Mouse (Mus musculus): Measurements from ENCODE around the gene Rgmb. TPM values are rescaled to one million over a fixed set of nuclear protein-coding genes. Genes with fewer than 3 reads are reported as not detected.
A peak's percentile ranks its signal among the peaks of the same experiment; 100 is the strongest.

Gene Rgmb
- polyA plus RNA-seq, 1 experiment = 13.8 TPM

DNA sequence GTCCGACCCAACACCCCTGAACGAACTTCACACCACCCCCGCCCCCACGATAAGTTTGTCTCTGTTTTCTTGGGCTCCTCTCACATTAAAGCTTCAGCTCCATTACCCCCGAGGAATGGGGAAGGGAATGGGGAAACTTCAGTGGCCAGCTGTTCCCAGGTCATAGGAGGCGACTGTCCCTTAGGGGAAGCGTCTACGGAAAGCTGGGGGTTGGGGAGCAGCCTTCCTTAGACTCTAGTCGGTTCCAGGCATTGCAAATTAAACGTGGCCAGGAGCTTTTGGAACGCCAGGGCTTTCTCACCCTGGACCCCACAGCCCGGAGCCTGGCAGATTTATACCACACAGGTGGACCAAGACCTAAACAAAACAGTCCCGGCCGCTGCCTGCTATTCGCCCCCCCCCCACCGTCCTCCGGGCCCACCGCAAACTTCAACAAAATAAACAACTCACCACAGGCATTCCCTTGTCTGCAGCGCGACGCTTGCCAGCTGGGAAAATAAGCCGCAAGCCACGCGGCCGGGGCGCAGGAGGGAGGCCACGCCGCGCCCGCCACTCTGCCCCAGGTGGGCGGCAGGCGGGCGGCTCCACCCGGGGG lies 571 bp downstream of the Rgmb start:
- Histone ChIP-seq H3K36me3 (ENCODE audit: control insufficient read depth, insufficient read depth) (no peaks in the 10 kb centered on the region), H3ac (ENCODE audit: control insufficient read depth, insufficient read length) (peak overlapping the region; percentile 3), H3K4me3 (peak overlapping the region; percentile 36), H3K27me3 (ENCODE audit: control insufficient read depth, insufficient read depth, insufficient read length) (no peaks in the 10 kb centered on the region), H3K4me2 (ENCODE audit: low read depth) (peak overlapping the region; percentile 80), H3K79me2 (ENCODE audit: control insufficient read depth, insufficient read depth) (peaks cover 7% of the 10 kb centered on the region)
- TF ChIP-seq POLR2AphosphoS2 (IDR thresholded peaks at IDR 0.05; ENCODE audit: insufficient read length, low read depth) (no peak), USF1 (IDR thresholded peaks at IDR 0.05; ENCODE audit: low read depth) (no peak), MYOG (IDR thresholded peaks at IDR 0.05; ENCODE audit: control insufficient read depth in 1 of 3, insufficient read depth in 1 of 3, insufficient read length in 2 of 3, low read depth in 2 of 3) (peak in 2 of 3 experiments; percentile 67 to 73), E2F4 (IDR thresholded peaks at IDR 0.05; ENCODE audit: insufficient read depth) (no peak), MYOD1 (IDR thresholded peaks at IDR 0.05; ENCODE audit: control insufficient read depth in 1 of 3, insufficient read length in 2 of 3, low read depth in 2 of 3) (peak in 2 of 3 experiments; percentile 47 to 52), SRF (IDR thresholded peaks at IDR 0.05; ENCODE audit: control insufficient read depth, insufficient read length, low read depth) (no peak), TCF3 (IDR thresholded peaks at IDR 0.05; ENCODE audit: insufficient read length, low read depth) (peak; percentile 39), MAX (IDR thresholded peaks at IDR 0.05; ENCODE audit: low read depth) (no peak), REST (IDR thresholded peaks at IDR 0.05; ENCODE audit: insufficient read depth, insufficient read length) (no peak)

DNA sequence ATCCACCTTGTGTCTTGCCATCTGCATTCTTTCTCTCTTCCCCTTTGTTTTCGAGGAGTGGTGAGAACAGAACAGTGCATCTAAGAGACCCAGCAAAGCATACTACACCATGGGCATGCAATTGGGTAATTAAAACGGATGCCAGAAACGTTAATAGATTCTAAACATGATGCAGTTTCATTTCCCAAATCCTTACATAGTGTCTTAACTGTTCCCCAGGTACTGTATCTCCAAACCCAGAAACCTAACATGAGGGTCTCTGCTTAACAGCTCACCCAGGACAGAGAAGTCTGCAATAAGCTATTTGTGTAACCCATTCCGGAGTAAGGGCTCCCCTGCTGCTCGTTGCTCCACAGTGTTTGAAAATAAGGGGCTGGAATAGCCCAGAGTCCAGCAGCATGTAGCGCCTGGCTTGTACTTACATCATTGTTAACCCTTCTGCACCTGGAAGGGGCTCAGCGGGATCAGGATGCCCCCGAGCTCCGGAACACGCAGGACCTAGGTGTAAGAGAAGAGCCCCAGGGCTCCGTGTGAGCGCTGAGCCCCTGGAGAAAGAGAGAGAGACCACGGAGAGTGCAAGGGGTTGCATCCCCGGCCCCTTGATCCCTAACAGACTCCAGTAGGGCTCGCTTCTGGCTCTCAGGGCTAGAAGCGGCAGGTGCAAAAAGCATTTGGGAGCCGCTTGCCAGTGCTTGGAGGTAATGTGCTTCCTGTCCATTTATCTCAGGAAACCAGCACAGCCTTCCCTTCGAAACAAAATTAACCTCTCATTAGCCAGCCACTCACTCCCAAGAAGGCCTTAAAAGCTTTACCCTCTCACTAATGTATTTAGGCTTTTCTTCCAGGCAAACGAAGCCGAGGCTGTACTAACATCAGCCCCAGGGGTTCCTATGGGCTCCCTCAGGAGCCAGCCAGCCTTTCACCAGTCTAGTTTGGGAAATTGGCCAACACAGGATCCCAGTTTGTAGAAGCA lies 1.4 kb downstream of the Rgmb start:
- H3K4me3 ChIP-seq = peak overlapping the region; percentile 36
- no peaks in the 10 kb centered on the region for H3K36me3 ChIP-seq (ENCODE audit: control insufficient read depth, insufficient read depth)
- TF ChIP-seq MYOD1 (IDR thresholded peaks at IDR 0.05; ENCODE audit: control insufficient read depth in 1 of 3, insufficient read length in 2 of 3, low read depth in 2 of 3) (no peak), POLR2A (IDR thresholded peaks at IDR 0.05; ENCODE audit: insufficient read length, low read depth) (no peak), MYOG (IDR thresholded peaks at IDR 0.05; ENCODE audit: control insufficient read depth in 1 of 3, insufficient read depth in 1 of 3, insufficient read length in 2 of 3, low read depth in 2 of 3) (no peak), SRF (IDR thresholded peaks at IDR 0.05; ENCODE audit: control insufficient read depth, insufficient read length, low read depth) (no peak), USF1 (IDR thresholded peaks at IDR 0.05; ENCODE audit: low read depth) (no peak), POLR2AphosphoS2 (IDR thresholded peaks at IDR 0.05; ENCODE audit: insufficient read length, low read depth) (no peak), TCF3 (IDR thresholded peaks at IDR 0.05; ENCODE audit: insufficient read length, low read depth) (no peak), REST (IDR thresholded peaks at IDR 0.05; ENCODE audit: insufficient read depth, insufficient read length) (no peak), E2F4 (IDR thresholded peaks at IDR 0.05; ENCODE audit: insufficient read depth) (no peak), CEBPB (IDR thresholded peaks at IDR 0.05; ENCODE audit: insufficient read depth, poor library complexity, severe bottlenecking) (no peak), MAX (IDR thresholded peaks at IDR 0.05; ENCODE audit: low read depth) (no peak), TCF12 (IDR thresholded peaks at IDR 0.05; ENCODE audit: insufficient read depth, poor library complexity, severe bottlenecking) (no peak)
- peak overlapping the region; percentile 80 for H3K4me2 ChIP-seq (ENCODE audit: low read depth)
- H3K79me2 ChIP-seq (ENCODE audit: control insufficient read depth, insufficient read depth) = peaks cover 15% of the 10 kb centered on the region
- no peaks in the 10 kb centered on the region for H3K27me3 ChIP-seq (ENCODE audit: control insufficient read depth, insufficient read depth, insufficient read length)
- no peak overlapping the region for H3ac ChIP-seq (ENCODE audit: control insufficient read depth, insufficient read length)

DNA sequence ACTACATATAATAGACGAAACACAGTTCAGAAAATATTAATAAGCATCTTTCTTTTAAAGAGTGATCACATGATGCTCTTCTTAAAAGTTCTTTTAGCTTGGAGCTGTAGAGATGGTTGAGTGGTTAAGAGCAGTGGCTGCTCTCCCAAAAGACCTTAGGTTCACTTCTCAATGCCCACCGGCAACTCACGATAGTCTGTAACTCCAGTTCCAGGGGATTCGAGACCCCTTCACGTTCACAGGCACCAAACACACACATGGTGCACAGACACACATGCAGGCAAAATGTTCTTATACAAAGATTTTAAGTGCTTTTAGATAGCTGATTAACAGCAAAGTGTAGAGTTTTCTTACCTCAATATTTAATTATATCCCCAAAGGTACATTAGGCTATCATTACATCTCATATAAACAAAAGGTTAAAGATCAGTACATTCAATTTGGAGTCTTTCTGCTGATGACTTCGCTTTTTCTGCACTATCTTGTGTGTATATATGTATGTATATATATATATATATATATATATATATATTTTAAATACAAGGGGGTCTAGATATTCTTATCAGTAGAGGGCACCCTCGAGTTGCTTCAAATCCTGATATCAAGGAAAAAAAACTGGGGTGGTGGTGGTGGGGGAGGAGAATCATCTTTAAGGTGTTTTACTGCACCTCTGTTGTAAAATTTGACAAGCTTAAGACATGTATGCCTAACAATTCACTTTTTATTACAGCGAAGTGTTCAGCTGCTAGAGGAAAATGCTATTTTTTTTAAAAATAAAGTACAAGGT lies 2.5 kb downstream of the Rgmb start:
- Histone ChIP-seq H3K27me3 (ENCODE audit: control insufficient read depth, insufficient read depth, insufficient read length) (no peaks in the 10 kb centered on the region), H3ac (ENCODE audit: control insufficient read depth, insufficient read length) (no peak overlapping the region), H3K79me2 (ENCODE audit: control insufficient read depth, insufficient read depth) (peaks cover 27% of the 10 kb centered on the region), H3K4me2 (ENCODE audit: low read depth) (peak overlapping the region; percentile 99), H3K4me3 (peak overlapping the region; percentile 36), H3K36me3 (ENCODE audit: control insufficient read depth, insufficient read depth) (no peaks in the 10 kb centered on the region)
- no peak for TF ChIP-seq TCF3 (IDR thresholded peaks at IDR 0.05; ENCODE audit: insufficient read length, low read depth)
- no peak for TF ChIP-seq MYOD1 (IDR thresholded peaks at IDR 0.05; ENCODE audit: control insufficient read depth in 1 of 3, insufficient read length in 2 of 3, low read depth in 2 of 3)
- TF ChIP-seq POLR2AphosphoS2 (IDR thresholded peaks at IDR 0.05; ENCODE audit: insufficient read length, low read depth) = no peak
- TF ChIP-seq SRF (IDR thresholded peaks at IDR 0.05; ENCODE audit: control insufficient read depth, insufficient read length, low read depth) = no peak
- TF ChIP-seq REST (IDR thresholded peaks at IDR 0.05; ENCODE audit: insufficient read depth, insufficient read length) = no peak
- no peak for TF ChIP-seq E2F4 (IDR thresholded peaks at IDR 0.05; ENCODE audit: insufficient read depth)
- TF ChIP-seq CEBPB (IDR thresholded peaks at IDR 0.05; ENCODE audit: insufficient read depth, poor library complexity, severe bottlenecking) = no peak
- no peak for TF ChIP-seq MYOG (IDR thresholded peaks at IDR 0.05; ENCODE audit: control insufficient read depth in 1 of 3, insufficient read depth in 1 of 3, insufficient read length in 2 of 3, low read depth in 2 of 3)
- no peak for TF ChIP-seq TCF12 (IDR thresholded peaks at IDR 0.05; ENCODE audit: insufficient read depth, poor library complexity, severe bottlenecking)
- no peak for TF ChIP-seq POLR2A (IDR thresholded peaks at IDR 0.05; ENCODE audit: insufficient read length, low read depth)
- TF ChIP-seq MAX (IDR thresholded peaks at IDR 0.05; ENCODE audit: low read depth) = no peak
- no peak for TF ChIP-seq USF1 (IDR thresholded peaks at IDR 0.05; ENCODE audit: low read depth)

DNA sequence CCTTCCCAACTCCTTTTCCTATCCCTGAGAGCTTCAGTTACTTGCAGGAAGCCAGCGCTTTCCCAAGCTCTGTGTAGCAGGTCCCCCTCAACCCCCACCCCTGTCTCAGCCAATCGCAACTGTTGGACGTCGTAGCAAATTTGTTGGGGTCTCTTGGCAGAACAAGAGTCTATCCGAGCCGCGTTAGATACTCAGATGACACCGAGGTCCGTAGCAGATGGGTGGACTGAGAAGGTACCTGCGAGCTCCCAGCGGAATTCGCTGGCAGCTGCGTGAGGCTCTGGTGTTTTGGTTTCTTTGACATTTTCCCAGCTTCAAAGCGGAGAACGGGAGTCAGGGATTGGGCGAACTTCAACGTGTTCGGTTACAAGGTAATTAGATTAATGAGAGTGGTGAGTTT lies 3.9 kb downstream of the Rgmb start:
- Histone ChIP-seq H3K4me2 (ENCODE audit: low read depth) (peak overlapping the region; percentile 99), H3K4me3 (peak overlapping the region; percentile 77), H3K79me2 (ENCODE audit: control insufficient read depth, insufficient read depth) (peaks cover 41% of the 10 kb centered on the region), H3K36me3 (ENCODE audit: control insufficient read depth, insufficient read depth) (no peaks in the 10 kb centered on the region), H3ac (ENCODE audit: control insufficient read depth, insufficient read length) (peak overlapping the region; percentile 87), H3K27me3 (ENCODE audit: control insufficient read depth, insufficient read depth, insufficient read length) (no peaks in the 10 kb centered on the region)
- TF ChIP-seq USF1 (IDR thresholded peaks at IDR 0.05; ENCODE audit: low read depth) (no peak), POLR2AphosphoS2 (IDR thresholded peaks at IDR 0.05; ENCODE audit: insufficient read length, low read depth) (no peak), MYOG (IDR thresholded peaks at IDR 0.05; ENCODE audit: control insufficient read depth in 1 of 3, insufficient read depth in 1 of 3, insufficient read length in 2 of 3, low read depth in 2 of 3) (no peak), TCF3 (IDR thresholded peaks at IDR 0.05; ENCODE audit: insufficient read length, low read depth) (no peak), MYOD1 (IDR thresholded peaks at IDR 0.05; ENCODE audit: control insufficient read depth in 1 of 3, insufficient read length in 2 of 3, low read depth in 2 of 3) (no peak), REST (IDR thresholded peaks at IDR 0.05; ENCODE audit: insufficient read depth, insufficient read length) (no peak), SRF (IDR thresholded peaks at IDR 0.05; ENCODE audit: control insufficient read depth, insufficient read length, low read depth) (no peak), MAX (IDR thresholded peaks at IDR 0.05; ENCODE audit: low read depth) (no peak), POLR2A (IDR thresholded peaks at IDR 0.05; ENCODE audit: insufficient read length, low read depth) (no peak), CEBPB (IDR thresholded peaks at IDR 0.05; ENCODE audit: insufficient read depth, poor library complexity, severe bottlenecking) (no peak), TCF12 (IDR thresholded peaks at IDR 0.05; ENCODE audit: insufficient read depth, poor library complexity, severe bottlenecking) (no peak)
